Mouse (Mus musculus) lung, adult 2 months (tissue): ENCODE data around the gene Sec24a.

Source experiments
- CTCF ChIP-seq: fragments of 200-500 bp; IDR thresholded peaks from 2 replicates; pipeline ENCODE4 v1.5.1; 2011; ENCODE audit warnings: mild to moderate bottlenecking, low read length, control low read depth; ENCODE audit not compliant: insufficient read depth
- POLR2A ChIP-seq: fragments of 200-500 bp; IDR thresholded peaks from 2 replicates; pipeline ENCODE4 v1.6.1; 2011; ENCODE audit warnings: low read depth, mild to moderate bottlenecking, control low read depth, low read length, borderline replicate concordance; ENCODE audit errors: extremely low read depth

DNA sequence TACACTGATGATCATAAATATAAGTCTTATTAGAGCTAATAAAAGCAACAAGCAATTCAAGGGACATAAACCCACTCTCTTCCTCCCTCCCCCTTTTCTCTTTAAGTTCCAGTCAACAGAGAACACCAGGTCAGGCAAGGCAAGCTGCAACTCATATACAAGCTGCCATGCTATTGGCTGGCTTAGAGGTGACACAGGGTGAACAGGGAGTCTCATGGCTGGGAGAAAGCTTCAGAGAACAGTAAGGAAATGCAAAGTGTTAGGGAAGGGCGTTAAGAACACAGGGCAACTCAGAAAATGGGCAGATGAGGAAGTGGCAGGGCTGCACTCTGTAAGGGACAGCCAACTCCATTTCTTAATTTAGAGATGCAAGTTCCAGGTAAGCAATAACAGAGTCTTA lies 30.6 kb downstream of the Sec24a start:
- TF ChIP-seq CTCF, result no peak
- no peak for TF ChIP-seq POLR2A
